Mouse (Mus musculus): ENCODE data around the gene Fcor.

The Fcor gene

DNA sequence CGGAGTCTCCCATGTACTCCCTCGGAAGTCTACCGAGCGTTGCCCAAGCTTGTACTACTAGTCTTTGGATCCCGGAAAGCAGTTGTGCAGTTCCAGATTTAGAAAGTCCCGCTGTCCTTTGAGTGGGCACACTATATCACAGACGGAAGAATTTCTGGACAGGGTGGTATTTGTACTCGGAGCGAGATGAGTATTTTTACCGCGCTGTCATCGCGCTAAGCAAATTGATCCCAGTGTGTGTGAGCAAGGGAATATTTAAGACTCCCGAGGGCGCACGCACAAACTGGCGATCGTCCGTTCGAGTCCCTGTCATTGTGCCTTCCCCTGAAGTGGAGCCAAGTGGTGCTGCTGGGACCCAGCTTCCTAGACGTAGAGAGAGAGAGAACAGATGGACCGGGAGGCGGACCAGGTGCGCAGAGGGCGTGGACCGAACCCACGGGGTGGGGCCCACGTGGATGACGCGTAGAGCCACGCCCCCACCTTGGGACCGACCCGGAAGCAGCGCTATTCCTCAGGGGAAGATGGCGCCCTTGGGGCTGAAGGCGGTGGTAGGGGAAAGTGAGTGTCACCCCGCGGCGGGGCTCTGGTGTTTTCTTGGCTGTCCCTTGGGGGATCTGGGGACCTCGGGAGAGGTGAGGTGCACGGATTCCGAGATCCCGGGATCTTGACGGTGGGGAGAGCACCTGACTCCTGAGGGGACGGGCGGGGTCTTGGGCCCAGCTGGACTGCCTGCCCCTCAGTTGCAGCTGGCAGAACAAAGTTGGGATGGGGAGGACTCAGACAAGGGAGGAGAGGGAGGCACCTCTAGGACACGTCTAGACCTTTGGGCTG is 41.3 kb downstream of the Fcor start, which contains the start of gene Stxbp2:
Gene Stxbp2 (plus strand): TSS at position 309 of the 831 bp plus-strand sequence.
- in situ Hi-C loops (cut with MboI; ENCODE audit: low pct_unique_long_range_greater_than_20kb in 1 of 2, low sequenced_read_pairs in 2 of 2, unreplicated experiment in 1 of 2), result no loop called here

DNA sequence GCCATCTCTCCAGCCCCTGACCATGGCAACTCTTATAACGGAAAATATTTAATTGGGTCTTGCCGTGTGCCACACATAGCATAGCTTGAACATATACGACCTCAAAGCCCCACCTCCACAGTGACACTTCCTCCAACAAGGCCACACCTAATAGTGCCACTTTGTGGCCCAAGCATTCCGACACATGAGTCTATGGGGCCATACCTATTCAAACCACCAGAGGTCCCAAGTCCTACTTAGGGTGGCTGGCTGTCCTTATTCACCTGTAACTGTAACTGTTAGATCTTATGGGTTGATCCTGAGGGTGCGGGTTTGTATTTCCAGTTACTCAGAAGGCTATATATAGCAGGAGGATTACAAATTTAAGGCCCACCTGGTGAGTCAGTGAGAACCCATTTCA is 44.1 kb downstream of the Fcor start:
- in situ Hi-C loops (cut with MboI; ENCODE audit: low pct_unique_long_range_greater_than_20kb in 1 of 2, low sequenced_read_pairs in 2 of 2, unreplicated experiment in 1 of 2), result no loop called here

DNA sequence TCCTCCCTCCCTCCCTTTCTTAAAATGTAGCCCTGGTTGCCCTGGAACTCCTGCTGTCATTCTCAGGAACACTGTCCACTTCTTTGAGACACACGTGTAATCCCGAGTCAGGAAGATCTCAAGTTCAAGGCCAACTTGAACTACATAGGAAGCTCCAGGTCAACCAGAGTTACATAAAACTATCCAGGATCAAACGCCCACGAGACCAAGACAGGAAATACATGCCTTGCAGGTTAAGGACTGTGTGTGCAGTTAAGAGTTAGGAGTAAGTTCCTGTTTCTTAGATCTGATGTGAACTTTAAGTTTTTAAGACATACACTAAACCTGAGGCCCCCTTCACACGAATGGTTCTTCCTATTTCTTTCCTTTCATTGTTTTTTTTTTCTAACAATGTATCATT is 45.2 kb downstream of the Fcor start:
- in situ Hi-C loops (cut with MboI; ENCODE audit: low pct_unique_long_range_greater_than_20kb in 1 of 2, low sequenced_read_pairs in 2 of 2, unreplicated experiment in 1 of 2), result no loop called here

DNA sequence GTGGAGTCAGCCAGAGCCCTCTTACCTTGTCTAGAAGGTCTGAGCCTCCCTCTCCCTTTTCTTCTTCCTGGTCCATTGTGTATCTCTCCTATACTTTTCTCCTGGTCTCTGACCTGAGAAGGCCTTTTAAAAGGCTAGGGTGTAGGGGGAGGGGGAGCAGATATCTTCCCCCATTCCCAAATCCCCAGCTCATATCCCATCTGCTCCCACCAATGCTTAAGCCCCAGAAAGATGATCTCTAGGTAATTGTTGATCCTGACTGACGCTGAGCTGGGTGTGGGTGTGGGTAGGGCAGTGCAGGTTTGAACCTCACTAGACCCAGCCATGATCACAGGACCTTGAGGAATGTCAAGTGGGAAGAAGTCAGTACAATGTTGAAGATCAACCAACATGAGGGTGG is 46.7 kb downstream of the Fcor start, which contains the start of gene Pcp2:
Gene Pcp2 (minus strand): TSS at position 101 of the 400 bp plus-strand sequence.
- in situ Hi-C loops (cut with MboI; ENCODE audit: low pct_unique_long_range_greater_than_20kb in 1 of 2, low sequenced_read_pairs in 2 of 2, unreplicated experiment in 1 of 2), result no loop called here

DNA sequence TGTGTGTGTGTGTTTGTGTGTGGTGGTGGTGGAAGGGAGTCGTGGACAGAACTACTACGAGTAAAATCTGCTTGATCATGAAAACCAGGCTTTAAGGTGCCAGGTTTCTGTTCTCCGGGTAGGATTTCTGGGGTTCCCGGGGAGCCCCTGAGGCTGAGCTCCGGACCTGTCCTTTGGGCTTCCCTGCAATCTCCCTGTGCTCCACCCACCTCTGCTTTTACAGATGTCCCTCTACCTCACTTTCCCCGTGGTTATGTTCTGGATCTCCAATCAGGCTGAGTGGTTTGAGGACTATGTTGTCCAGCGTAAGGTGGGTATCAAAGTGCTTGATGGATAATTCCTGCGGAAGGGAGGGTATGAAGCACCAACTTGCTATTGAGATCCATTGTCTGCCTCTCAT is 50.0 kb downstream of the Fcor start:
- in situ Hi-C loops (cut with MboI; ENCODE audit: low pct_unique_long_range_greater_than_20kb in 1 of 2, low sequenced_read_pairs in 2 of 2, unreplicated experiment in 1 of 2), result no loop called here

DNA sequence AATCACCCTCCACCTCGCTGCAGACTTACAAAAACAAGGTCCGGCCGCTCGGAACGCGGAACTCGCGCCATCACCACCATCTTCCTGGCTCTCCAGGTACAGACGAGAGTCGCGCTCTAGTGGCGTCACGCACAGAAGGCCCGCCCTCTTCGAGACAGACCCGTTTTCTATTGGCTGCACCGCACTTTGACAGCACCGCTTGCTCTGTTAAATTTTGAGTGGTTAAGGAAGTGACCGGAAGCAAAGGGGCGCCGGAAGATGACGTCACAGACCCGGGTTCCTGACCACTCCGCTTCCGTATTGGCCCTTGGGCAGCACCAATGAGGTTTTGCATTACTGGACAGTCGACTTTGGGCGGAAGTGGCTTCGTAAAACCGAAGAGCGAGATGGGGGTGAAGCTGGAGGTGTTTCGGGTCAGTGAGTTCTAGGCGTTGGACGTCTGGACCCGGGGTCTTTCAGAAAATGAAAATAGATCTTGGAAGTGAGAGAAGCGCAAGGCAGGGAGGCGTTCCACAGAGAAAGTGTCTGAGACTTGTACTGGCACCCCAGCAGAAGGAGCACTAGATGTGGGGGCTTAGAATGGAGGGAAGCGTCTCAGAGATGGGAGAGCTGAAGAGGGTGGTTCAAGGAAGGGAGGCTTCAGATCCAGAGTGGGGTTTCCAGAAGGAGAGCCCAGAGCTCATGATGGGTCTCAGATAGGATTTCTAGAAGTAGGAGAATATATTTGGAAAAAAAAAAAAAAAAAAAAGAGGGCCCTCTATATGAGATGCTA is 50.8 kb downstream of the Fcor start, which contains the start of the genes Xab2 and Pet100:
Gene Xab2 (minus strand): TSS at position 118 of the 772 bp plus-strand sequence.
Gene Pet100 (plus strand): TSS at position 350 of the 772 bp plus-strand sequence.
- in situ Hi-C loops (cut with MboI; ENCODE audit: low pct_unique_long_range_greater_than_20kb in 1 of 2, low sequenced_read_pairs in 2 of 2, unreplicated experiment in 1 of 2), result no loop called here
